Mouse (Mus musculus): ENCODE measurements around the gene Smim11. TPM values are rescaled to one million over a fixed set of nuclear protein-coding genes. Genes with fewer than 3 reads are reported as not detected.

Gene Smim11
- polyA plus RNA-seq (2014; fragmentation: Illumina TruSeq; extraction: RNeasy Lipid Tissue Mini Kit (QIAGEN cat#74804); ENCODE audit: low read depth, low replicate concordance) = 74.8 TPM

GRCm38 (mm10) chr16:92300649-92301411 lies at the start of gene Smim11:
Gene Smim11, plus strand, starts transcription at chr16:92301286.

DNA sequence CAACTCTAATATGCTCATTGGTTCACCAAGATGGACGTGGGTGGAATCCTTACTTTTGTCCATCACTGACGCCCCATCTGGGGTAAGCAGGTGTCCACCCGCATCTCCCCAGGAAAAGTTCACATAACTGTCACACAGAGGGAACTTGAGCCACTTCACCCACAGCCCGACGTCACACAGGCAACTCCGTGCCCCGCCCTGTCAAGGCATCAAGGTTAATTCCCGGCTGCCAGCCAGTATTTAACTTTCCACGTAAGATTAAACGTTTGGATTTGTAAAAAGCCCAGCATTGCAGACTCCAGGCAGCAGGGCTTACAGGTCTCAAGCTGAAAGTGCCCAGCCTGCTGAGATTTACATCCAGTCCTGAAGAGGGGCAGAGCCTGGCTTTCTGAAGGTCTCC lies 9.0 kb upstream of the Smim11 start, which contains the start of gene Kcne2:
TSS of gene Kcne2 (plus strand) at position 289 of the 400 bp plus-strand sequence.

DNA sequence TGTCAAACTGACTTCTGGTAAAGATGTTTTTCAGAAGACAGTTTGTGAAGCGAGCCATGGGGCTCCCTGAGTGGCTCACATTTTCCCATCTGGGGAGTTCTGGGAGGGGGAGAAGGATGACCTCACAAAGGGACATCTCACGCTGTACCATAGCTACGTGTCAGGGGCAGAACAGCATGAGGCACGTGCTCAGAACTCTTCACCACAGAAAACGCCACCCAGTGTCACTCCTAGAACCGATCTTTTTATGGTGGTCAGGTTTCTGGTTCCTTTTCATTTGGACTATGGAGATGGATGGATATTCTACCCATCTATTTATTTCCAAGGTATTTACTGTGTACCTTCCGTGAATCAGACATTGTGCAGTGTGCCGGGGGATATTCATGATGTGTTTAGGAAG lies 20.3 kb downstream of the Smim11 start, which contains the start of gene Fam243:
TSS of gene Fam243 (minus strand) at position 101 of the 400 bp plus-strand sequence.

DNA sequence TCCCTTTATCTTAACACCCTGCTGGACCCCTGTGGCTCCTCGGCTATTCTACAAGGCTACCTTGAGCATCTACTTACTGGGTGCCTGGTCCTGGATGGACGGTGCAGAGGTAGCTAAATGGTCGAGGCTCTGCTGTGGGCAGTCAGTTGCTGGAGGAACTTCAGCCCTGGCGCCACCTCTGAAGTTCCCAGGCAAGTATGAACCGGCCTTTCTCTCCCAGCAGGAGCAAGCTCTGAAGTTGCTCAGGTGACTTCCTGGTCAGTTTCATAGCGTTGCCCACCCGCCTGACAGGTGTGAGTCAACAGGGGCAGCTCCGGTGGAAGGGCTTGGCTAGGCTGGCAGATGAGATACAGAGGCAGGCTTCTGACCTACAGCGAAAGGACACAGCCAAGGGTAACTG lies 58.1 kb downstream of the Smim11 start, which contains the start of gene Kcne1:
TSS of gene Kcne1 (minus strand) at position 240 of the 400 bp plus-strand sequence.

Other genes with a start within 250 kb of the Smim11 start
- 295 TPM for gene Mrps6, start 243.0 kb upstream of the Smim11 start, polyA plus RNA-seq (2014; fragmentation: Illumina TruSeq; extraction: RNeasy Lipid Tissue Mini Kit (QIAGEN cat#74804); ENCODE audit: low read depth, low replicate concordance)
- not detected for gene Gm49711, start 243.0 kb upstream of the Smim11 start, polyA plus RNA-seq (2014; fragmentation: Illumina TruSeq; extraction: RNeasy Lipid Tissue Mini Kit (QIAGEN cat#74804); ENCODE audit: low read depth, low replicate concordance)
- gene Slc5a3, start 243.0 kb upstream of the Smim11 start, polyA plus RNA-seq (2014; fragmentation: Illumina TruSeq; extraction: RNeasy Lipid Tissue Mini Kit (QIAGEN cat#74804); ENCODE audit: low read depth, low replicate concordance) = 139 TPM
- gene Kcne2, start 8.9 kb upstream of the Smim11 start, polyA plus RNA-seq (2014; fragmentation: Illumina TruSeq; extraction: RNeasy Lipid Tissue Mini Kit (QIAGEN cat#74804); ENCODE audit: low read depth, low replicate concordance) = not detected
- 0.89 TPM for gene Fam243, start 20.2 kb downstream of the Smim11 start, polyA plus RNA-seq (2014; fragmentation: Illumina TruSeq; extraction: RNeasy Lipid Tissue Mini Kit (QIAGEN cat#74804); ENCODE audit: low read depth, low replicate concordance)
- gene Kcne1, start 58.2 kb downstream of the Smim11 start, polyA plus RNA-seq (2014; fragmentation: Illumina TruSeq; extraction: RNeasy Lipid Tissue Mini Kit (QIAGEN cat#74804); ENCODE audit: low read depth, low replicate concordance) = 5.6 TPM
- 38.7 TPM for gene Rcan1, start 169.6 kb downstream of the Smim11 start, polyA plus RNA-seq (2014; fragmentation: Illumina TruSeq; extraction: RNeasy Lipid Tissue Mini Kit (QIAGEN cat#74804); ENCODE audit: low read depth, low replicate concordance)
- 3.7 TPM for gene Clic6, start 184.4 kb downstream of the Smim11 start, polyA plus RNA-seq (2014; fragmentation: Illumina TruSeq; extraction: RNeasy Lipid Tissue Mini Kit (QIAGEN cat#74804); ENCODE audit: low read depth, low replicate concordance)